Mouse (Mus musculus) midbrain, postnatal 0 days (tissue): ENCODE data around the gene B3glct. TPM values are rescaled to one million over a fixed set of nuclear protein-coding genes. Genes with fewer than 3 reads are reported as not detected.
A peak's percentile ranks its signal among the peaks of the same experiment; 100 is the strongest.

Experiments used
- ATAC-seq: fragments of 200-750 bp; cut with Nextera tagmentation; 2 replicates; pipeline ENCODE4 v1.8.0; 2017; ENCODE audit warnings: moderate number of reproducible peaks, mild to moderate bottlenecking, moderate TSS enrichment, moderate library complexity; ENCODE audit not compliant: low FRiP score
- DNase-seq: peaks from one replicate; pipeline ENCODE4 v3.0.0-alpha.2; 2015; ENCODE audit warnings: low spot score
- H3K27ac ChIP-seq: fragments of 300-500 bp; sonication (generic); 2 replicates; pipeline ENCODE4 v1.5.1; 2014; ENCODE audit warnings: low read depth, mild to moderate bottlenecking, low read length, mixed read lengths
- H3K27me3 ChIP-seq: fragments of 300-500 bp; sonication (generic); 2 replicates; pipeline ENCODE4 v1.6.1; 2014; ENCODE audit warnings: low read length, control low read depth, mixed read lengths; ENCODE audit not compliant: insufficient read depth
- H3K36me3 ChIP-seq: fragments of 300-500 bp; sonication (generic); 2 replicates; pipeline ENCODE4 v1.6.1; 2014; ENCODE audit warnings: low read length, control low read depth, mixed read lengths; ENCODE audit not compliant: insufficient read depth
- H3K4me1 ChIP-seq: fragments of 300-500 bp; sonication (generic); 2 replicates; pipeline ENCODE4 v1.6.1; 2014; ENCODE audit warnings: mild to moderate bottlenecking, control low read depth, antibody characterized with exemption, low read length, mixed read lengths; ENCODE audit not compliant: insufficient read depth
- H3K4me2 ChIP-seq: fragments of 300-500 bp; sonication (generic); 2 replicates; pipeline ENCODE4 v1.6.1; 2014; ENCODE audit warnings: low read depth, mild to moderate bottlenecking, low read length, mixed read lengths; ENCODE audit not compliant: poor library complexity, severe bottlenecking
- H3K4me3 ChIP-seq: fragments of 300-500 bp; sonication (generic); 2 replicates; pipeline ENCODE4 v1.5.1; 2014; ENCODE audit warnings: low read depth, mild to moderate bottlenecking, low read length, moderate library complexity
- H3K9ac ChIP-seq: fragments of 300-500 bp; sonication (generic); replicated peaks from 2 replicates; pipeline ENCODE4 v1.6.1; 2014; ENCODE audit warnings: mild to moderate bottlenecking, low read length, moderate library complexity, mixed read lengths; ENCODE audit not compliant: poor library complexity, severe bottlenecking
- H3K9me3 ChIP-seq: fragments of 300-500 bp; sonication (generic); 2 replicates; pipeline ENCODE4 v1.6.1; 2016; ENCODE audit warnings: low read length, control low read depth
- CTCF ChIP-seq: IDR thresholded peaks from 2 replicates; pipeline ENCODE4 v1.5.1; 2016; ENCODE audit warnings: antibody characterized with exemption, mild to moderate bottlenecking
- WGBS: fragments of 180-500 bp; shearing (Covaris S2); extraction: QIAGEN DNeasy Blood & Tissue Kit; methylation state at CpG from one replicate; pipeline ENCODE4 v1.1.7; 2014; 5-methylcytosine and 5-hydroxymethylcytosine counted together
- polyA plus RNA-seq: library from polyadenylated mRNA; unstranded; fragments of >200 nt; fragmentation: Nextera tagmentation; extraction: Ambion mirVana; gene quantifications from 2 replicates; pipeline ENCODE4 v1.2.1, GENCODE M21; 2015
- total RNA-seq: library from RNA; depleted of rRNA; stranded (reverse); fragments of >200 nt; gene quantifications from 2 replicates; pipeline ENCODE4 v1.2.3, GENCODE M21; 2014

B3glct gene
- total and polyA plus RNA-seq, 2 experiments from 2014 or later, result 18.1 to 25.6 TPM

GRCm38 (mm10) chr5:149641277-149641892, 36.6 kb upstream of the B3glct start:
- DNase-seq, result no peak
- H3K9ac ChIP-seq, result no peak overlapping the region
- no peaks in the 10 kb centered on the region for H3K27me3 ChIP-seq
- H3K4me3 ChIP-seq, result no peak overlapping the region
- H3K4me2 ChIP-seq, result no peak overlapping the region
- no peaks in the 10 kb centered on the region for H3K36me3 ChIP-seq
- no peak overlapping the region for H3K27ac ChIP-seq
- H3K4me1 ChIP-seq, result no peaks in the 10 kb centered on the region; the same call in 1 of the 2 replicates
- H3K9me3 ChIP-seq, result no peaks in the 10 kb centered on the region
- ATAC-seq, result no peak
- WGBS, result 89% methylated on average over 8 of the region's 8 CpGs
- TF ChIP-seq CTCF, result no peak

- WGBS, result 48% methylated on average over 6 of the region's 6 CpGs
- H3K4me2 ChIP-seq, result no peak overlapping the region
- ATAC-seq, result no peak
These were observed 35.7 kb upstream of the B3glct start for GRCm38 (mm10) chr5:149642366-149642765.

GRCm38 (mm10) chr5:149642783-149643509, 35.1 kb upstream of the B3glct start:
- Histone ChIP-seq H3K27me3 (no peaks in the 10 kb centered on the region), H3K4me3 (no peak overlapping the region), H3K4me2 (no peak overlapping the region), H3K27ac (no peak overlapping the region), H3K4me1 (no peaks in the 10 kb centered on the region), H3K36me3 (no peaks in the 10 kb centered on the region), H3K9me3 (no peaks in the 10 kb centered on the region), H3K9ac (no peak overlapping the region)
- DNase-seq (no peak), ATAC-seq (no peak)
- WGBS, result 77% methylated on average over 11 of the region's 11 CpGs
- no peak for TF ChIP-seq CTCF

More at GRCm38 (mm10) chr5:149642366-149642765, 35.7 kb upstream of the B3glct start:
- peak; percentile 78 for TF ChIP-seq CTCF
- no peaks in the 10 kb centered on the region for H3K27me3 ChIP-seq
- H3K4me3 ChIP-seq, result no peak overlapping the region
- H3K9ac ChIP-seq, result no peak overlapping the region
- no peak overlapping the region for H3K27ac ChIP-seq
- H3K36me3 ChIP-seq, result no peaks in the 10 kb centered on the region
- no peaks in the 10 kb centered on the region; the same call in 1 of the 2 replicates for H3K4me1 ChIP-seq
- peak; percentile 51 for DNase-seq
- H3K9me3 ChIP-seq, result no peaks in the 10 kb centered on the region

GRCm38 (mm10) chr5:149647367-149648115, 30.5 kb upstream of the B3glct start:
- Histone ChIP-seq H3K36me3 (no peaks in the 10 kb centered on the region), H3K27ac (peak overlapping the region; percentile 51), H3K9me3 (no peaks in the 10 kb centered on the region), H3K9ac (no peak overlapping the region), H3K4me1 (peaks cover 2% of the 10 kb centered on the region; the same call in 1 of the 2 replicates), H3K4me3 (no peak overlapping the region), H3K27me3 (no peaks in the 10 kb centered on the region), H3K4me2 (no peak overlapping the region)
- 42% methylated on average over 8 of the region's 8 CpGs for WGBS
- ATAC-seq, result peak; percentile 54
- TF ChIP-seq CTCF, result peak; percentile 76
- peak; percentile 70 for DNase-seq

GRCm38 (mm10) chr5:149648196-149648595, 29.8 kb upstream of the B3glct start:
- Histone ChIP-seq H3K27me3 (no peaks in the 10 kb centered on the region), H3K4me2 (no peak overlapping the region), H3K9me3 (no peaks in the 10 kb centered on the region), H3K9ac (no peak overlapping the region), H3K27ac (peak overlapping the region; percentile 51), H3K4me1 (peaks cover 2% of the 10 kb centered on the region; the same call in 1 of the 2 replicates), H3K4me3 (no peak overlapping the region), H3K36me3 (no peaks in the 10 kb centered on the region)
- DNase-seq (no peak), ATAC-seq (no peak)
- 62% methylated on average over 4 of the region's 4 CpGs for WGBS
- no peak for TF ChIP-seq CTCF
